Mouse (Mus musculus) G1E (cell line): Measurements from ENCODE around the gene Elob. TPM values are rescaled to one million over a fixed set of nuclear protein-coding genes. Genes with fewer than 3 reads are reported as not detected.

ENCODE experiments used
- ATAC-seq: 2 replicates; pipeline ENCODE4 v1.8.0; 2016; ENCODE audit warnings: mild to moderate bottlenecking; ENCODE audit not compliant: insufficient number of reproducible peaks, poor library complexity, low FRiP score, severe bottlenecking; ENCODE audit errors: extremely low read depth
- DNase-seq: peaks from one replicate; pipeline ENCODE4 v3.0.0; 2012; ENCODE audit warnings: low spot score
- H3K27me3 ChIP-seq: 2 replicates; pipeline ENCODE4 v1.6.1; 2012; ENCODE audit warnings: mild to moderate bottlenecking, low read length, inconsistent platforms; ENCODE audit not compliant: insufficient read depth
- H3K36me3 ChIP-seq: replicated peaks from 2 replicates; pipeline ENCODE3; 2012; ENCODE audit warnings: mild to moderate bottlenecking, inconsistent platforms
- H3K4me1 ChIP-seq: 2 replicates; pipeline ENCODE4 v1.6.1; 2012; ENCODE audit warnings: low read depth, low read length, inconsistent platforms, mixed read lengths; ENCODE audit not compliant: insufficient read depth
- H3K4me3 ChIP-seq: 2 replicates; pipeline ENCODE4 v1.5.1; 2012; ENCODE audit warnings: low read depth, mild to moderate bottlenecking, inconsistent platforms, low read length, moderate library complexity, mixed read lengths
- H3K9me3 ChIP-seq: replicated peaks from 2 replicates; pipeline ENCODE4 v1.6.1; 2012; ENCODE audit warnings: inconsistent platforms
- CTCF ChIP-seq: IDR thresholded peaks from 2 replicates; pipeline ENCODE4 v1.5.1; 2012; ENCODE audit warnings: low read depth, low read length, inconsistent platforms, mixed read lengths
- GATA1 ChIP-seq: IDR thresholded peaks from 2 replicates; pipeline ENCODE4 v1.6.1; 2012; ENCODE audit warnings: borderline replicate concordance, low read length, inconsistent platforms, mixed read lengths
- GATA2 ChIP-seq: IDR thresholded peaks from 2 replicates; pipeline ENCODE4 v1.6.1; 2012; ENCODE audit warnings: low read depth, low read length, inconsistent platforms, borderline replicate concordance
- POLR2AphosphoS5 ChIP-seq: IDR thresholded peaks from 2 replicates; pipeline ENCODE4 v1.6.1; 2012; ENCODE audit warnings: low read depth, low read length, inconsistent platforms; ENCODE audit not compliant: insufficient replicate concordance
- TAL1 ChIP-seq: conservative IDR thresholded peaks from 2 replicates; pipeline ENCODE4 v1.6.1; 2012; ENCODE audit warnings: low read depth, low read length, inconsistent platforms, mixed read lengths
- polyA plus RNA-seq: library from polyadenylated mRNA; stranded (reverse); fragments of >175 nt; gene quantifications from 2 replicates; pipeline ENCODE4 v1.2.3, GENCODE M21; 2012
- total RNA-seq, 2 experiments: library from RNA; stranded (forward) in 1 of 2; stranded (reverse) in 1 of 2; fragments of 200-1000 nt in 1 of 2; fragments of >200 nt in 1 of 2; fragmentation: Nextera tagmentation in 1 of 2; gene quantifications; 2 replicates each; pipeline ENCODE4 v1.2.3; 2014 to 2017

The Elob gene
- total and polyA plus RNA-seq, 3 experiments: 171 to 984 (median 468) TPM

DNA sequence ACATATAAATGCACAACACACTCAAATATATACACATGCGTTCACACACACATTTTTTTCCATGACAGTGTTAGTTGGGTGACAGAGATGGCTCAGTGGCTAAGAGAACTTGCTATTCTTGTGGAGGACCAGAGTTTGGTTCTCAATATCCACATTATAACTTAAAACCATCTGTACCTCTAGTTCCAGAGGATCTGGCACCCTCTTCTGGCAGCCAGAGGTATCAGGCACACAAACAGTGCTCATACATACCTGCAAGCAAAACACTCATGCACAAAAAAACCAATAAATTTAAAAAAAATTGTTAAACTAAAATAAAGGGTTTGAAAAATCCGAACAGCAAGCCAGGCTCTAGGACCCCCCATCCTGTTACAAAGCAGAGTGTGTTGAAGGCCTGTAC lies 21.1 kb upstream of the Elob start:
- H3K4me1 ChIP-seq: peaks cover 7% of the 10 kb centered on the region
- TF ChIP-seq TAL1: no peak
- TF ChIP-seq CTCF: no peak
- no peak for TF ChIP-seq GATA1
- TF ChIP-seq POLR2AphosphoS5: no peak
- TF ChIP-seq GATA2: no peak
- DNase-seq: no peak
- ATAC-seq: no peak
- no peak overlapping the region for H3K4me3 ChIP-seq
- peaks cover 8% of the 10 kb centered on the region for H3K27me3 ChIP-seq
- no peaks in the 10 kb centered on the region for H3K36me3 ChIP-seq
- no peaks in the 10 kb centered on the region for H3K9me3 ChIP-seq

- Histone ChIP-seq H3K4me1 (no peaks in the 10 kb centered on the region), H3K27me3 (peaks cover 13% of the 10 kb centered on the region), H3K9me3 (no peaks in the 10 kb centered on the region), H3K4me3 (no peak within 1 kb of the TSS), H3K36me3 (no peaks in the 10 kb centered on the region)
- no peak for ATAC-seq
- no peak for DNase-seq
- TF ChIP-seq GATA1 (no peak), CTCF (0 out of 2 replicates have a peak, but pooled peaks have one; percentile 17), GATA2 (no peak), TAL1 (no peak)
Observed at GRCm38 (mm10) chr17:23843812-23844273, 14.9 kb upstream of the Elob start, which contains the start of the genes Prss32 and Prss41. Prss32 (plus strand) TSS chr17:23843855. Prss41 (minus strand) TSS chr17:23844172.

- ATAC-seq (no peak), DNase-seq (no peak)
- no peaks in the 10 kb centered on the region for H3K9me3 ChIP-seq
- H3K4me3 ChIP-seq: no peak overlapping the region
- TF ChIP-seq TAL1 (no peak), POLR2AphosphoS5 (no peak), GATA2 (no peak), CTCF (no peak), GATA1 (no peak)
- peaks cover 13% of the 10 kb centered on the region for H3K27me3 ChIP-seq
- H3K36me3 ChIP-seq: no peaks in the 10 kb centered on the region
- H3K4me1 ChIP-seq: no peaks in the 10 kb centered on the region
Observed at GRCm38 (mm10) chr17:23843141-23843811, 14.3 kb upstream of the Elob start.

DNA sequence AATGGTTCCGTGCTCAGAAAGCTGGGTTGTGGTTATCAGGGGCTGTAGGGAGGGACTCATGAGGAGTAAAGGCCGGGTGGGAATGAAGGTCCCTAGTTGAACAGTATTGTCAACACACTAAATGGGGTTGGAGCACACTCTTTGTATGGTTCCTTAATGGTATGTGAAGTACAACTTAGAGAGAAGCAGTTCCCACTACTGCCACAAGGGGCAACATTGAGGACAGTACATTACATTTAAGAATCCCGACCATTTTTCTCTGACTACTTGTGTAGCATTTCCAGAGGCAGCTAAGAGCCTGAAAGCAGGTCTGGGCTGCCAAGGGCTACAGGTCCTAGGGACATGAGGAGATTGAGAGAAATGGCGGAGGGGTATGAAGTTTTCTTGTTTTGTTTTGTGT lies 12.2 kb upstream of the Elob start:
- ATAC-seq (no peak), DNase-seq (no peak)
- H3K9me3 ChIP-seq: no peaks in the 10 kb centered on the region
- H3K4me3 ChIP-seq: no peak overlapping the region
- H3K27me3 ChIP-seq: peaks cover 28% of the 10 kb centered on the region
- no peaks in the 10 kb centered on the region for H3K36me3 ChIP-seq
- peaks cover 2% of the 10 kb centered on the region; the same call in 1 of the 2 replicates for H3K4me1 ChIP-seq
- peak; percentile 82 for TF ChIP-seq CTCF
- no peak for TF ChIP-seq GATA1
- TF ChIP-seq POLR2AphosphoS5: no peak

DNA sequence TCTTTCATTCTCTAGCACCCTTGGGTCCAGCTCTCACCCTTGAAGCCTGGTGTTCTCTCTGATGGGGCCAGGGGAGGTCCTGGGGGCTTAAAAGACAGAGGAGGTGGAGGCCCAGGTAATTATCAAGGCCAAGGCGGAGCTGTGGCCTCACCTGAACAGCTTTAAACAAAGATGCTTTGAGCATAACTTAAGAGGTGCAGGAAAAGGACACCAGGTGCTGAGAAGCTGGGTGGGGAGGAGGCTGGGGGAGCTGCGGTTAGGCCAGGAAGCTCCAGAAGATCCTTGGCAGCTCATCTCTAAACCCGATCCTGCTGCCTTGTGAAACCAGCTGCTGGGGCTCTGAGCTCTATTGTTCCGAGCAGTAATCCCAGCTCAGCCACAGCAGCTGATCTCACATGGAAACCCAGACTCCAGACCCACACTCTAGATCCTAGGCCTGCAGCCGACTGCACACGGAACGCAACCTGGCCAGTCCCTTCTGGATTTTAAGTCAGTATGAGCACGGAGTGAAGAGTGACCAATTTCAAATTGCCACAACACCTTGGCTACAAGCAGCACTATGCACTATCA lies 7.2 kb upstream of the Elob start, which contains the start of gene Prss33:
Gene Prss33 (minus strand): TSS at position 51 of the 570 bp plus-strand sequence.
- no peak within 1 kb of the TSS for H3K4me3 ChIP-seq
- H3K4me1 ChIP-seq: peaks cover 8% of the 10 kb centered on the region
- no peaks in the 10 kb centered on the region for H3K9me3 ChIP-seq
- TF ChIP-seq GATA2 (no peak), CTCF (no peak), POLR2AphosphoS5 (no peak), TAL1 (no peak), GATA1 (no peak)
- H3K36me3 ChIP-seq: no peaks in the 10 kb centered on the region
- ATAC-seq (no peak), DNase-seq (no peak)
- peaks cover 51% of the 10 kb centered on the region for H3K27me3 ChIP-seq

- peaks cover 14% of the 10 kb centered on the region for H3K36me3 ChIP-seq
- H3K27me3 ChIP-seq: peaks cover 32% of the 10 kb centered on the region
- no peak for ATAC-seq
- H3K4me1 ChIP-seq: peaks cover 31% of the 10 kb centered on the region
- DNase-seq: no peak
- H3K4me3 ChIP-seq: no peak overlapping the region
- TF ChIP-seq CTCF (no peak), GATA1 (no peak), GATA2 (no peak), TAL1 (no peak), POLR2AphosphoS5 (no peak)
- no peaks in the 10 kb centered on the region for H3K9me3 ChIP-seq
Observed at GRCm38 (mm10) chr17:23831201-23831600, 2.3 kb upstream of the Elob start.
